Mouse (Mus musculus) right cerebral cortex, adult 18-20 months (tissue): ENCODE results near the gene Asic4.

ENCODE experiments used
- DNase-seq: peaks from one replicate; pipeline ENCODE4 v3.0.0; 2022; ENCODE audit warnings: mixed read lengths

Asic4 gene

GRCm38 (mm10) chr1:75504256-75505045, 54.2 kb downstream of the Asic4 start:
- DNase-seq: peak; percentile 71

GRCm38 (mm10) chr1:75505159-75505955, 55.1 kb downstream of the Asic4 start:
- DNase-seq: peak; percentile 89

- DNase-seq: peak; percentile 51
Measured at GRCm38 (mm10) chr1:75505956-75506831, 56.0 kb downstream of the Asic4 start, which contains the start of gene Obsl1. Obsl1 (minus strand) TSS chr1:75506452.

GRCm38 (mm10) chr1:75507006-75507405, 56.8 kb downstream of the Asic4 start, which contains the start of gene Inha:
Inha (plus strand) TSS chr1:75507077.
- DNase-seq: no peak

GRCm38 (mm10) chr1:75509586-75509985, 59.4 kb downstream of the Asic4 start:
- no peak for DNase-seq

- no peak for DNase-seq
Measured at GRCm38 (mm10) chr1:75510154-75510553, 59.9 kb downstream of the Asic4 start.

GRCm38 (mm10) chr1:75511437-75512210, 61.4 kb downstream of the Asic4 start:
- no peak for DNase-seq

- no peak for DNase-seq
Measured at GRCm38 (mm10) chr1:75512550-75512949, 62.3 kb downstream of the Asic4 start.

- no peak for DNase-seq
Measured at GRCm38 (mm10) chr1:75516703-75517380, 66.6 kb downstream of the Asic4 start.

- DNase-seq: no peak
Measured at GRCm38 (mm10) chr1:75517984-75518383, 67.7 kb downstream of the Asic4 start.

GRCm38 (mm10) chr1:75518427-75518826, 68.2 kb downstream of the Asic4 start:
- DNase-seq: no peak

- no peak for DNase-seq
Measured at GRCm38 (mm10) chr1:75519576-75519975, 69.3 kb downstream of the Asic4 start.

- peak; percentile 91 for DNase-seq
Measured at GRCm38 (mm10) chr1:75521321-75522031, 71.2 kb downstream of the Asic4 start, which contains the start of gene Stk11ip. Stk11ip (plus strand) TSS chr1:75521529.
